Mouse (Mus musculus) gastrocnemius, postnatal 10 days (tissue): ENCODE data around the gene Olfr632. TPM values are rescaled to one million over a fixed set of nuclear protein-coding genes. Genes with fewer than 3 reads are reported as not detected.
"Not testable (repeated sequence)": the region's sequence is repeated elsewhere in the genome, so short reads cannot be mapped to it uniquely, and the experiment has no call there.

ENCODE experiments used
- DNase-seq: peaks from one replicate; pipeline ENCODE4 v3.0.0; 2021; ENCODE audit warnings: mixed read lengths
- long read RNA-seq, 2 experiments: library from polyadenylated mRNA; stranded (forward); transcript quantifications; one replicate each; pipeline ENCODE4 v2.0.0; 2021
- total RNA-seq, 2 experiments: library from RNA; stranded (reverse); gene quantifications; 2 replicates each; pipeline ENCODE4 v1.2.3; 2021

Gene Olfr632
- not detected for total RNA-seq
- long read RNA-seq, experiment 1, result 0 reads
- long read RNA-seq, experiment 2, result 0 reads

DNA sequence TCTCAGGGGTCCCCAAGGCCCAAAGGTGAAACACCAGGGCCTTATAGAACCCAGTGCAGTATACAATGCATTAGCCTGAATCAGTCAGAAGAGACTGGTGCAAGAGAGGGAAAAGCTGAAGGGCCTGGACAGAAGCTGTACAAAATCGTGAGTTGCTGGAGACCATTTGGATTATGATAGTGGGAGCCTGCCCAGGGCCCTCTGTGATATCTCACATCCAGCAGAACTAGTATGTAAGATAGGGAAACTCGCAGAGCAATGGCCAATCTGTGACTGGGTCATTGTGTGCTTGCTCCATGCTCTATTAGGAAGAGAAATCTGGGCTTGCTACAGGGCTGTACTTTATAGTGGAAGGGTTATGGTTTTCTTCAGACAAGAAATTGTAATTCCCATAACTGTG is at the start of gene Olfr632:
Gene Olfr632 (plus strand): TSS at position 84 of the 400 bp plus-strand sequence.
- DNase-seq, result no peak

- DNase-seq, result no peak
Measured at GRCm38 (mm10) chr7:103886152-103886551, 48.0 kb upstream of the Olfr632 start, which contains the start of gene Olfr66. TSS of gene Olfr66 (minus strand) at chr7:103886252.

DNA sequence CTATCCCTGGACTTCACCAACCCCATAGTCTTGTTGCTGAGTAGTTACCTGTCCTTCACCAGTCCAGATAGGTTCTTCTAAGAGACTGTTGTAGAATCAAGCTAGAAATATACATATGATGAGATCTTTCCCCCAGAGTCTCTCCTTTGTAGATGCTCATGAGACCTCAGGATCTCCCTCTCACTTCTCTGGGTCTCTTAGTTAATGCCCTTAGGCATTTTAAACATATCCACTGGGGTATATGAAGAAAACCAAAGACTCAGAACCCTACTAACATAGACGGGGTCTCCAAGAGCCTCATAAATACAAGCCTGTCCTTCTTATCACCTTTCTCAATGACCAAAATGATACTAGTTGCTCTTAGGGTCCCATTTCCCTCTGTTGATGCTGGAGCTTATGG is 39.8 kb upstream of the Olfr632 start, which contains the start of gene Olfr64:
Gene Olfr64 (minus strand): TSS at position 101 of the 400 bp plus-strand sequence.
- no peak for DNase-seq

DNA sequence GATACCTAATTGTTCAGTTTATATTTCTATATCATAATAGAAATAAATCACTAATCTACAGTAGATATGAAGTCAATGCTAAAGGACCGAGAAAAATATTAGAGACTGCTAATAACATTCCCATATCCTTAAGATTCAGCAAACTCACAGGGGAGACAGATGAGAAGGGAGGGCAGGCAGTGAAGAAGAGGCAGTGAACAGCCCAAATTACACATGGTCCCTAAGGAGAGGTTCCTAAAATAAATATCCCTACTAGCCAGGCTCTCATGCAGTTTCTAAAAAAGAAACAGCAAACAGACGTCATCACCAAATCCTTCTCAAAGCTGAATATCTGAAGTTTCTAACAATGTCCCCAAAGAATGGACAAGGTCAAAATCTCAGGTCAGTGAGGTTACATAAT is 31.0 kb upstream of the Olfr632 start, which contains the start of gene Olfr65:
Gene Olfr65 (plus strand): TSS at position 301 of the 400 bp plus-strand sequence.
- DNase-seq, result no peak

DNA sequence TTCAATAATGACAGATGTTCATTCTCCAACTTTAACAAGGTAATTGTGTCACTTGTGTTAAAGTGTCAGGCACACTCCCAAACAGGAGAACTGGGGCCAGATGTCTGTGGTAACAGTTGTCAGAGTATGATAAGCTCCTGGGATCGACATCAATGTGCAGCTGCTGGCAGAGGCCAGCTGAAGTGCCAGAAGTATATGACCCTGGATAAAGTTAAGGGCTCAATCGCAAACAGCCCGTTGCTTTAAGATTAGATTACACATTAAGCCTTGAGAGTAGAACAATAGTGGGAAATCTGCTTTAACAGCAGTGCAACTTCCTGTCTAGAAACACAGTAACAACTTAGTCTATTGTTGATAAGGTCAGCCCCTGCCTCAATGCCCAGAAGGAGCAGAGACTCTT is 24.1 kb upstream of the Olfr632 start:
- no peak for DNase-seq

DNA sequence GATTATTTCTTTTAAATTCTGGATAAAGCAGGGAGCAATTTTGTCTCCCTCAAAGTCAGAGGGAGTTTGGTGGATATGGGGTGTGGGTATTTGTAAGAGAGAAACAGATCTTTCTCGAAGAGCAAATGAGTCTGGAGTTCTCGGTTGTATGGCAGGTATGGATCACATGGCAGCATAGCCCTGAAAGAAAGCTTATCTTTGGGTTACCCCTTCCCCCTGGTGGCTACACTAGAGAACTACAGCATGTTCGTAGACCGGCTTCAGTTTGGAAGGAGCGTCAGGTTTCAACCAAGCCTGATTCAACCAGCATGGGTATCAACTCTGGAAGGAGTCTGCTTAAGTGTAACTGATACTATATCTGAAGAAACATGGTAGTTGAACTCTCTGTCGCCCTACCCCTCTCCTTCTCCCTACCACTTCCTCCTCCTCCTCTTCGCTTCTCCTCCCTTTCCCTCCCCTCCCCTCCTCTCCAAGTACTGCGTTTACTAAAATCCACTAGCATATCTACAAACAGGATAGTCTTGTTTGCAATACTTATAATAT is 21.1 kb upstream of the Olfr632 start:
- no peak for DNase-seq

DNA sequence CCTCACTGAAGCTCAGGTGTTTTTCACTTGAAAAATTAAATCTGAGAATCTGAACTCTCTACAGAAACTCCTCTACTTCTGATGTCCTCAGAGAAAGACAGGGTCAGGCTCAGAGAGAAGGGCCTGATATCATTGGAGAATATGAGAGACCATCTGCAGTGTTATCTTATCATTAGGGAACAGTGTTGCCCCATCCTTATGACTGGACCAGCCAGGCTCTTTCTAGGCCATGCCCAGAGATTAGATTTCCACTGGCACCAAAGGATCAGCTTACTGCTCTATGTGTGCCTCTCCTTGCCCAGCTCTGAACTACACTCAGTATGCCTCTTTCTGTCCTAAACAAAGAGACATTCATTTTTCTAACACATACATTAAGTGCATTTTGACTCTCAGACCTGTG is 18.8 kb upstream of the Olfr632 start:
- DNase-seq, result no peak

GRCm38 (mm10) chr7:103928525-103928924 is 5.6 kb upstream of the Olfr632 start, which contains the start of gene Olfr631:
TSS of gene Olfr631 (plus strand) at chr7:103928825.
- DNase-seq, result no peak

DNA sequence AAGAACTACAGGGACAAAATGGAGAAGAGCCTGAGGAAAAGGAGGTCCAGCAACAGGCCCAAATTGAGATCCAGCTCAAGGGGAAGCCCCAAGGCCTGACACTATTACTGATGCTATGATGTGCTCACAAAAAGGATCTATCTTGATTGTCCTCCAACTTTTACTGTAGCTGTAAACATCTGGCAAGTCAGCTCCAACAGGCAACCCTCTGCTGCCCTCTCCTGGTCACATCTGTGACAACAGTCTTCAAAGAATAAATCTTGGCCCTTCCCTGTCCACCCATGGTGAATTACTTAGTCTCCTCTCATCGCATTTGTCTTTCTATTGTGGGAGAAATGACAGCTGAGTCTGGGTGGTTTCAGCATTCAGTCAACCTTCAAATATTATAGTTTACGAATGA is 8.6 kb downstream of the Olfr632 start:
- peak; percentile 22 for DNase-seq

DNA sequence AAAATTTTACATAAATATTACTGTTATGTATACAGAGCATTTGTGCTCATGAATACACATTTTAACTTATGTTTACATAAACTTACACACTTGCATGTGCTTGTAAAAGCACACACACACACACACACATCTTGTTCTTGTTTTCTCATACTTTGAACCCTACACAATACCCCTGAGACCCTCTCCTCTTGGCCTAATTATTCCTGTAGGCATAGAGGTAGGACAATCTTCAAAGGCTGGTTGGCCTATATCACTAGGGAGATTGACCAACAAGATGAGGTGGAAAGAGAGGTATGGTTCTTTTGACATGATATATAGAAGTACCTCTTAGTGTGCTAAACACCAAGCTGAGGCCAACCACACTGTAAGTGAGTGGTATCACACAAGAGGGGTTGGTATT is 10.0 kb downstream of the Olfr632 start, which contains the start of gene Olfr633:
Gene Olfr633 (plus strand): TSS at position 301 of the 400 bp plus-strand sequence.
- DNase-seq, result no peak

GRCm38 (mm10) chr7:103966873-103967272 is 32.7 kb downstream of the Olfr632 start:
- not testable (repeated sequence) for DNase-seq

DNA sequence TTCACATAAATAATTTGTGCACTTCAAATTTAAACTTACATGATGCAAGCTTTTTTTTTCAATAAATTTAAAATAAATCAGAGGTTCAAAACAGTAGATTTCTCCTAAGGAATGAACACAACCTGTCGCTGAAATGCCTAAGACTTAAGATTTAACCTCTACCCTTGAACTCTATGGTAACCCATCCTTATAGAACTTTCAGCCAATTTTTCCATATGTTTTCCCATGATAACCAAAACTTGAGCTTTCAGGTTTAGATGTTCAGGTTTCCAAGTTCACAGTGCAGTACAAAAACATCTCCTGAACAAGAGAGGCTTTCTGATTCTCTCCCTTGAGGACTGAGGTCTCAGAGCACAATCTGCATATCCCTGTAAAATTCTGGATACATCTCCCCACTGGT is 36.7 kb downstream of the Olfr632 start, which contains the start of gene Olfr635:
Gene Olfr635 (plus strand): TSS at position 301 of the 400 bp plus-strand sequence.
- DNase-seq, result no peak

DNA sequence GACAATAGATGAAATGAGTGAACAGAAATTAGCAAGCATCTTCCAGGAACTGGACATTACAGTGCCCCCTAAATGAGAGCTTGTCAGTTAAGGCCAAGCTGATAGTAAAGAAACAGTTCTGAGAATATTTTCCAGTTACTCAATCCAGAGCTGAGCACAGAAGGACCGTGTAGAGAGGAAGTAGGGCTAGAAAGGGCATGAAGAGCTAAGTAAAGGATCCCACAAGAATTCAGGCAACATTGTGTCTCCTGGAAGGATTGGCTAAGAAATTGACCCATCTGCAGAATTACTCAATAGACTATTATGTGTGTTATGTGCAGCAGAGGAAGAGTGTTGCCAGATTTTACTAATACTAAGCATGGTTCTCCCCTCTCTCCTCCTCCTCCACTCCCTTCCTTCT is 37.6 kb downstream of the Olfr632 start:
- no peak for DNase-seq

Other genes with a start within 250 kb of the Olfr632 start
- gene Olfr243, start 219.7 kb upstream of the Olfr632 start, total RNA-seq, result not detected
- gene Olfr628, start 204.0 kb upstream of the Olfr632 start, total RNA-seq, result not detected
- gene Olfr629, start 189.4 kb upstream of the Olfr632 start, total RNA-seq, result not detected
- gene Olfr630, start 177.0 kb upstream of the Olfr632 start, total RNA-seq, result not detected
- gene Olfr69, start 162.8 kb upstream of the Olfr632 start, total RNA-seq, result not detected
- gene Olfr68, start 154.6 kb upstream of the Olfr632 start, total RNA-seq, result not detected
- gene Olfr67, start 142.5 kb upstream of the Olfr632 start, total RNA-seq, result not detected
- gene Hbb-bt, start 120.4 kb upstream of the Olfr632 start, total RNA-seq, result 100 to 1,000 TPM; 105 to 167 TPM
- gene Hbb-bs, start 106.3 kb upstream of the Olfr632 start, total RNA-seq, result 1,000 to 10,000 TPM in 1 of 2 experiments, 100 to 1,000 TPM in 1; 926 to 1,441 TPM
- gene Hbb-bh2, start 93.8 kb upstream of the Olfr632 start, total RNA-seq, result not detected
- gene Hbb-bh1, start 91.2 kb upstream of the Olfr632 start, total RNA-seq, result not detected
- gene Hbb-y, start 81.1 kb upstream of the Olfr632 start, total RNA-seq, result not detected
- not detected for gene Olfr66, start 48.1 kb upstream of the Olfr632 start, total RNA-seq
- gene Olfr64, start 39.9 kb upstream of the Olfr632 start, total RNA-seq, result not detected
- gene Olfr65, start 30.9 kb upstream of the Olfr632 start, total RNA-seq, result not detected
- not detected for gene Olfr631, start 5.5 kb upstream of the Olfr632 start, total RNA-seq
- not detected for gene Olfr633, start 10.1 kb downstream of the Olfr632 start, total RNA-seq
- not detected for gene Olfr635, start 36.8 kb downstream of the Olfr632 start, total RNA-seq
- not detected for gene Olfr638, start 64.4 kb downstream of the Olfr632 start, total RNA-seq
- under 1 TPM; 0.02 to 0.05 TPM for gene Olfr639, start 83.0 kb downstream of the Olfr632 start, total RNA-seq
- not detected for gene Olfr640, start 91.2 kb downstream of the Olfr632 start, total RNA-seq
- not detected for gene Olfr641, start 101.1 kb downstream of the Olfr632 start, total RNA-seq
- gene Olfr642, start 118.3 kb downstream of the Olfr632 start, total RNA-seq, result not detected
- gene 4930516K23Rik, start 127.1 kb downstream of the Olfr632 start, total RNA-seq, result not detected
- not detected for gene Olfr644, start 137.5 kb downstream of the Olfr632 start, total RNA-seq
- not detected for gene Olfr645, start 151.1 kb downstream of the Olfr632 start, total RNA-seq
- not detected for gene Olfr646, start 170.5 kb downstream of the Olfr632 start, total RNA-seq
- not detected for gene Ubqln5, start 195.5 kb downstream of the Olfr632 start, total RNA-seq
- not detected for gene Olfr643, start 203.1 kb downstream of the Olfr632 start, total RNA-seq
- not detected for gene Ubqln3, start 208.9 kb downstream of the Olfr632 start, total RNA-seq
- gene Ubqlnl, start 216.2 kb downstream of the Olfr632 start, total RNA-seq, result not detected
- gene Olfm5, start 230.5 kb downstream of the Olfr632 start, total RNA-seq, result not detected
- gene Olfr648, start 249.0 kb downstream of the Olfr632 start, total RNA-seq, result not detected